Mouse (Mus musculus) intestine, embryonic 16.5 days (tissue): Measurements from ENCODE around the gene Cuedc1. TPM values are rescaled to one million over a fixed set of nuclear protein-coding genes. Genes with fewer than 3 reads are reported as not detected.
"Not testable (repeated sequence)": the region's sequence is repeated elsewhere in the genome, so short reads cannot be mapped to it uniquely, and the experiment has no call there.

Experiments used
- ATAC-seq: fragments of 200-750 bp; cut with Nextera tagmentation; 2 replicates; pipeline ENCODE4 v1.8.0; 2017; ENCODE audit warnings: moderate TSS enrichment, moderate library complexity
- H3K27ac ChIP-seq: fragments of 300-500 bp; sonication (generic); 2 replicates; pipeline ENCODE4 v1.5.1; 2014; ENCODE audit warnings: mild to moderate bottlenecking, low read length
- H3K27me3 ChIP-seq: fragments of 300-500 bp; sonication (generic); replicated peaks from 2 replicates; pipeline ENCODE4 v1.6.1; 2014; ENCODE audit warnings: low read length, control low read depth, mixed read lengths; ENCODE audit not compliant: control insufficient read depth, insufficient read depth
- H3K36me3 ChIP-seq: fragments of 300-500 bp; sonication (generic); 2 replicates; pipeline ENCODE4 v1.6.1; 2014; ENCODE audit warnings: low read length, control low read depth; ENCODE audit not compliant: control insufficient read depth, insufficient read depth
- H3K4me1 ChIP-seq: fragments of 300-500 bp; sonication (generic); 2 replicates; pipeline ENCODE4 v1.6.1; 2014; ENCODE audit warnings: low read length, control low read depth, mixed read lengths; ENCODE audit not compliant: control insufficient read depth, insufficient read depth
- H3K4me2 ChIP-seq: fragments of 300-500 bp; sonication (generic); 2 replicates; pipeline ENCODE4 v1.6.1; 2014; ENCODE audit warnings: low read depth, low read length, control low read depth
- H3K4me3 ChIP-seq: fragments of 300-500 bp; sonication (generic); 2 replicates; pipeline ENCODE4 v1.5.1; 2014; ENCODE audit warnings: mild to moderate bottlenecking, low read length
- H3K9ac ChIP-seq: fragments of 300-500 bp; sonication (generic); 2 replicates; pipeline ENCODE4 v1.6.1; 2014; ENCODE audit warnings: low read depth, low read length
- H3K9me3 ChIP-seq: fragments of 300-500 bp; sonication (generic); 2 replicates; pipeline ENCODE4 v1.6.1; 2016; ENCODE audit warnings: low read length, control low read depth; ENCODE audit not compliant: control insufficient read depth
- WGBS: fragments of 180-500 bp; shearing (Covaris S2); extraction: QIAGEN DNeasy Blood & Tissue Kit; methylation state at CpG from one replicate; pipeline ENCODE4 v1.1.7; 2014; 5-methylcytosine and 5-hydroxymethylcytosine counted together
- polyA plus RNA-seq: library from polyadenylated mRNA; unstranded; fragments of >200 nt; fragmentation: Nextera tagmentation; extraction: Ambion mirVana; gene quantifications from 2 replicates; pipeline ENCODE4 v1.2.1, GENCODE M21; 2015

Cuedc1 gene
- polyA plus RNA-seq, 1 experiment from 2014 or later = 8.5 TPM

GRCm38 (mm10) chr11:88195699-88196098, 97.8 kb downstream of the Cuedc1 start:
- Histone ChIP-seq H3K4me1 (peaks cover 30% of the 10 kb centered on the region), H3K27me3 (peaks cover 19% of the 10 kb centered on the region)
- H3K9me3 ChIP-seq, H3K4me3 ChIP-seq, H3K4me2 ChIP-seq, ATAC-seq, H3K36me3 ChIP-seq, H3K9ac ChIP-seq, H3K27ac ChIP-seq: not testable (repeated sequence)
- WGBS = 90% methylated on average over 3 of the region's 3 CpGs

GRCm38 (mm10) chr11:88197153-88197576, 99.3 kb downstream of the Cuedc1 start:
- H3K9me3 ChIP-seq = no peaks in the 10 kb centered on the region
- peaks cover 28% of the 10 kb centered on the region for H3K4me1 ChIP-seq
- no peak overlapping the region for H3K4me3 ChIP-seq
- H3K36me3 ChIP-seq = no peaks in the 10 kb centered on the region
- H3K27ac ChIP-seq = no peak overlapping the region
- ATAC-seq = peak; percentile 30; the same call in 1 of the 2 replicates
- no peak overlapping the region for H3K4me2 ChIP-seq
- H3K27me3 ChIP-seq = peaks cover 9% of the 10 kb centered on the region
- WGBS = 5% methylated on average over 2 of the region's 2 CpGs
- no peak overlapping the region for H3K9ac ChIP-seq

GRCm38 (mm10) chr11:88198223-88198622, 100.4 kb downstream of the Cuedc1 start:
- H3K4me3 ChIP-seq = no peak overlapping the region
- WGBS = 43% methylated on average over 4 of the region's 4 CpGs
- no peak for ATAC-seq

GRCm38 (mm10) chr11:88201172-88201571, 103.3 kb downstream of the Cuedc1 start:
- Histone ChIP-seq H3K4me3 (no peak overlapping the region), H3K9me3 (no peaks in the 10 kb centered on the region), H3K9ac (no peak overlapping the region), H3K36me3 (no peaks in the 10 kb centered on the region), H3K4me2 (no peak overlapping the region), H3K27me3 (no peaks in the 10 kb centered on the region), H3K27ac (no peak overlapping the region), H3K4me1 (peaks cover 18% of the 10 kb centered on the region)
- ATAC-seq = no peak
- WGBS = 70% methylated on average over 2 of the region's 2 CpGs

More at GRCm38 (mm10) chr11:88198223-88198622, 100.4 kb downstream of the Cuedc1 start:
- Histone ChIP-seq H3K4me1 (peaks cover 22% of the 10 kb centered on the region), H3K9ac (no peak overlapping the region), H3K27me3 (0 out of 2 replicates have a peak, but pooled peaks cover 4% of the 10 kb centered on the region), H3K9me3 (no peaks in the 10 kb centered on the region), H3K36me3 (no peaks in the 10 kb centered on the region), H3K4me2 (no peak overlapping the region), H3K27ac (no peak overlapping the region)

- H3K27ac ChIP-seq = no peak overlapping the region
- H3K9ac ChIP-seq = no peak overlapping the region
- ATAC-seq = no peak
- 24% methylated on average over 2 of the region's 2 CpGs for WGBS
- H3K36me3 ChIP-seq = no peaks in the 10 kb centered on the region
- H3K27me3 ChIP-seq = no peaks in the 10 kb centered on the region
- no peak overlapping the region for H3K4me2 ChIP-seq
- H3K9me3 ChIP-seq = no peaks in the 10 kb centered on the region
- H3K4me3 ChIP-seq = no peak overlapping the region
- H3K4me1 ChIP-seq = peaks cover 15% of the 10 kb centered on the region
Observed at GRCm38 (mm10) chr11:88202077-88202476, 104.2 kb downstream of the Cuedc1 start.

GRCm38 (mm10) chr11:88203712-88204532, 106.1 kb downstream of the Cuedc1 start, which contains the start of gene Mrps23:
Gene Mrps23 (plus strand): TSS chr11:88204388.
- H3K9ac ChIP-seq = peak within 1 kb of the TSS; percentile 76
- H3K4me2 ChIP-seq = peak within 1 kb of the TSS; percentile 66
- H3K36me3 ChIP-seq = no peaks in the 10 kb centered on the region
- peaks cover 11% of the 10 kb centered on the region for H3K4me1 ChIP-seq
- under 1% methylated on average over 51 of the region's 51 CpGs for WGBS
- H3K4me3 ChIP-seq = peak within 1 kb of the TSS; percentile 68
- no peaks in the 10 kb centered on the region for H3K27me3 ChIP-seq
- ATAC-seq = peak; percentile 97
- no peaks in the 10 kb centered on the region for H3K9me3 ChIP-seq
- H3K27ac ChIP-seq = peak within 1 kb of the TSS; percentile 78

GRCm38 (mm10) chr11:88204593-88205368, 106.9 kb downstream of the Cuedc1 start:
- WGBS = 28% methylated on average over 30 of the region's 30 CpGs
- ATAC-seq = peak; percentile 33

GRCm38 (mm10) chr11:88206576-88206975, 108.7 kb downstream of the Cuedc1 start:
- H3K4me1 ChIP-seq = peaks cover 11% of the 10 kb centered on the region
- not testable (repeated sequence) for H3K36me3 ChIP-seq, H3K27me3 ChIP-seq, H3K9ac ChIP-seq, H3K9me3 ChIP-seq, H3K4me2 ChIP-seq, H3K4me3 ChIP-seq, H3K27ac ChIP-seq, ATAC-seq
- WGBS = 84% methylated on average over 8 of the region's 8 CpGs

More at GRCm38 (mm10) chr11:88204593-88205368, 106.9 kb downstream of the Cuedc1 start:
- Histone ChIP-seq H3K9me3 (no peaks in the 10 kb centered on the region), H3K36me3 (no peaks in the 10 kb centered on the region), H3K4me3 (peak overlapping the region; percentile 68), H3K27me3 (no peaks in the 10 kb centered on the region), H3K9ac (peak overlapping the region; percentile 76), H3K4me1 (peaks cover 11% of the 10 kb centered on the region), H3K27ac (peak overlapping the region; percentile 33), H3K4me2 (peak overlapping the region; percentile 66)

GRCm38 (mm10) chr11:88207697-88208096, 109.8 kb downstream of the Cuedc1 start:
- H3K4me1 ChIP-seq = peaks cover 11% of the 10 kb centered on the region
- H3K9ac ChIP-seq = no peak overlapping the region
- no peaks in the 10 kb centered on the region for H3K27me3 ChIP-seq
- WGBS = 96% methylated on average over 2 of the region's 2 CpGs
- no peak overlapping the region for H3K27ac ChIP-seq
- no peak overlapping the region for H3K4me3 ChIP-seq
- H3K4me2 ChIP-seq = no peak overlapping the region
- H3K36me3 ChIP-seq = no peaks in the 10 kb centered on the region
- H3K9me3 ChIP-seq = no peaks in the 10 kb centered on the region
- no peak for ATAC-seq
